Mouse (Mus musculus) heart, adult 2 months (tissue): ENCODE measurements around the gene Lhx2.

Experiments
- CTCF ChIP-seq: fragments of 200-600 bp; IDR thresholded peaks from 2 replicates; pipeline ENCODE4 v1.8.1; 2022; ENCODE audit warnings: antibody characterized with exemption, mild to moderate bottlenecking, moderate library complexity
- EP300 ChIP-seq: fragments of 200-500 bp; IDR thresholded peaks from 2 replicates; pipeline ENCODE4 v1.6.1; 2011; ENCODE audit warnings: low read depth, low read length, control low read depth; ENCODE audit not compliant: insufficient read depth
- POLR2A ChIP-seq: fragments of 200-500 bp; IDR thresholded peaks from 2 replicates; pipeline ENCODE4 v1.6.1; 2011; ENCODE audit warnings: mild to moderate bottlenecking, low read depth, low read length, control low read depth; ENCODE audit not compliant: insufficient read depth

GRCm38 (mm10) chr2:38403231-38403630 lies 64.2 kb downstream of the Lhx2 start:
- TF ChIP-seq CTCF = no peak
- no peak for TF ChIP-seq EP300
- no peak for TF ChIP-seq POLR2A
